Mouse (Mus musculus): ENCODE results near the gene Mylk4. TPM values are rescaled to one million over a fixed set of nuclear protein-coding genes. Genes with fewer than 3 reads are reported as not detected.

Mylk4 gene
- total RNA-seq, 2 experiments from 2014 or later, result not detected

DNA sequence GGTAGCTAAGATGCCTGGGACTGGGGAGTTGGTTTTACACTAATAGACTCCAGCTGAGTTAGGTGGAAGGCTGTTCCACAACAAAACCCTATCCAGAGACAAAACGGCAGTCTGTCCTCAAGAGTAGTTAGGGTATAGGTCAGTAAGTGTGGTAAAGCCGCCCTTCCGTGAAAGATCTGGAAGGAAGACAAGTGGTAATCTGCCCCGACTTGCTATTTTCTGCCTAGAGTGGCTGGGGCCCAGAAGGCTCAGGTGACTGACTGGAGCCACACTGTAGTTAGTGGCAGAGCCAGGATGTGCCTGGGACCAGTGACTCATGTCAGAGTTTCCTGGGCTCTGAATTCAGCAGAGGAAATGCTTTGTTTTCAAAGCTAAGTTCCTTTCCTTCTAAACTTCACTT lies 123.5 kb downstream of the Mylk4 start:
- no peak for ATAC-seq (replicated peaks; ENCODE audit: low FRiP score, poor library complexity, severe bottlenecking)

DNA sequence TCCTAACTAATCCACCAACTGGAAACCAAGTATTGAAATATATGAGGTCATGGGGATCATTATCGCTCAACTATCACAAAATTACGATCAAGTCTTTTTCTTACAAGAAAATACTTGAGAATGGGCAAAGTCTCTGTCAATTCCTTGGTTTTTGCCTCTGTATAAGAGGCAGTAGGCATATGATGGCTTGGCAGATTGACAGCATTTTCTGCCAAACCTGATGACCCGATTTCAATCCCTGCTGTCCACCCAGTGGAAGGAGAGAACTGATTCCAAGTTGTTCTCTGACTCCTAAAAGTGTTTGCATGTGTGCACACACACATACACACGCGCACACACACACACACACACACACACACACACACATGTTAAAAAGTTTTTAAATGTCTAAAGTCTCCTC lies 124.5 kb downstream of the Mylk4 start:
- no peak for ATAC-seq (replicated peaks; ENCODE audit: low FRiP score, poor library complexity, severe bottlenecking)

DNA sequence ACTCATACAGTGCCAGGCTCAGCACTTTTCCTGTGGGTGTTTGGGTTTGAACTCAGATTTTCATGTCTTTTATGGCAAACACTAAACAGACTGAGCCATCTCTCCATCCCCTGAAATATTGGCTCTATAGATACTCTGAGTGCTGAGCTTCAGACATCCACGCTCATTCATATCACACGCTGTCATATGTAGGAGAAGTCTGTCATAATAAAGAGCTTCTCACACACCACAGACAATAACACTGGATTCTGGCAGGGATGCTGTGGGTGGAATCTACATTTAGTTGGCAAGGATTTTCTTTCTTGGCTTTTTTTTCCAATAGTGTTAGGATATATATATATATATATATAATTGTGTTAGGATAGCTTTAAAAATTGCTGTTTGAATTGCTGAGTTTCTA lies 126.2 kb downstream of the Mylk4 start:
- ATAC-seq (replicated peaks; ENCODE audit: low FRiP score, poor library complexity, severe bottlenecking), result no peak

Other genes with a start within 250 kb of the Mylk4 start
- 2.7 and 7.5 TPM in 2 replicates for gene Wrnip1, start 18.1 kb upstream of the Mylk4 start, total RNA-seq (2015; ENCODE audit: low replicate concordance)
- 18.2 and 20.5 TPM in 2 replicates for gene Wrnip1, start 18.1 kb upstream of the Mylk4 start, total RNA-seq (2017; ENCODE audit: low replicate concordance)
- not detected in 2 replicates for gene D930007J09Rik, start 18.9 kb upstream of the Mylk4 start, total RNA-seq (2015; ENCODE audit: low replicate concordance)
- not detected in 2 replicates for gene D930007J09Rik, start 18.9 kb upstream of the Mylk4 start, total RNA-seq (2017; ENCODE audit: low replicate concordance)
- gene Serpinb1a, start 67.2 kb upstream of the Mylk4 start, total RNA-seq (2015; ENCODE audit: low replicate concordance), result 141 and 144 TPM in 2 replicates
- 133 and 225 TPM in 2 replicates for gene Serpinb1a, start 67.2 kb upstream of the Mylk4 start, total RNA-seq (2017; ENCODE audit: low replicate concordance)
- gene Serpinb1c, start 114.3 kb upstream of the Mylk4 start, total RNA-seq (2015; ENCODE audit: low replicate concordance), result not detected in 2 replicates
- not detected in 2 replicates for gene Serpinb1c, start 114.3 kb upstream of the Mylk4 start, total RNA-seq (2017; ENCODE audit: low replicate concordance)
- gene Serpinb6b, start 181.3 kb upstream of the Mylk4 start, total RNA-seq (2015; ENCODE audit: low replicate concordance), result 24.2 and 40.5 TPM in 2 replicates
- 25.4 and 36.4 TPM in 2 replicates for gene Serpinb6b, start 181.3 kb upstream of the Mylk4 start, total RNA-seq (2017; ENCODE audit: low replicate concordance)
- 10.9 and 13.3 TPM in 2 replicates for gene Serpinb9, start 219.3 kb upstream of the Mylk4 start, total RNA-seq (2015; ENCODE audit: low replicate concordance)
- 10.1 and 11.4 TPM in 2 replicates for gene Serpinb9, start 219.3 kb upstream of the Mylk4 start, total RNA-seq (2017; ENCODE audit: low replicate concordance)
- gene Serpinb9b, start 243.5 kb upstream of the Mylk4 start, total RNA-seq (2015; ENCODE audit: low replicate concordance), result 0.63 TPM in 1 of 2 replicates, not detected in the other
- not detected in 2 replicates for gene Serpinb9b, start 243.5 kb upstream of the Mylk4 start, total RNA-seq (2017; ENCODE audit: low replicate concordance)